Mouse (Mus musculus): ENCODE measurements around the gene Zfp36.
A peak's percentile ranks its signal among the peaks of the same experiment; 100 is the strongest.
"Not testable (repeated sequence)": the region's sequence is repeated elsewhere in the genome, so short reads cannot be mapped to it uniquely, and the experiment has no call there.

Gene Zfp36

DNA sequence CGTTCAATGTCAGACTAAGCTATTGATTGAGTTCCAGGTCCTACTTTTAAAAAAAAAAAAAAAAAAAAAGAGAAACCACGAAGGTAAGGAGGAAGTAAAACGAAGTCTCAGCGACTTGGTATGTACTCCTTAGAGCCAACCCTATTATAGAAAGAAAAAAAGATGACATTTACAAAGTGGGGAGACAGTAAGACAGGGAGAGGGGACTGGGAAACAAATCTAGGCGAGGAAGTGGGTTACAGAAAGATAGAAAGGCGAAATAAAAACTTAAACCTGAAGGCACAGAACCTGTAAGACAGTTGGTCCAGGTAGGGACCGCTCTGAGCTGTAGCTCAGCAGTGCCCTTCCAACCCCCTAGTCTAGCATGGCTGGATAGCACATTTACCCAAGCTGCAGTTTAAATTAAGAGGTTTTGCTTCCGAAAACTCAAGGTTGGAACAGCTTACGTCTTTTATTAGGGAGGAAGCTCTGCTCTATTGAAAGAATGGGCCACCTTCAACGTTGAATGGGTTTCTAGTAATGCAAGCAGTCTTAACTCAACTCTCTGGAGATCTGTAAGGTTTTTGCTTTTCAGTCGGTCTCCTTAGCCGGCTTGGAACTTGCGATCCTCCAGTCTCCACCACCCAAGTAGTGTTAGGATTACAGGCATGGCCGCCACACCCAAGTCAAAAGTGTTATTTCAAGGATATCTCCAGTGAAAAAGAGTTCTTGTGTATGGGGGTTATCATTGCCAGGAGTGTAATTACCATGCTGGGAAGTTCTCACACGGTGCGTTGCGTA lies at the start of gene Zfp36:
Zfp36 (minus strand) TSS at position 17 of the 780 bp plus-strand sequence.
- no peak for DNase-seq (ENCODE audit: low spot score in 2 of 2)

DNA sequence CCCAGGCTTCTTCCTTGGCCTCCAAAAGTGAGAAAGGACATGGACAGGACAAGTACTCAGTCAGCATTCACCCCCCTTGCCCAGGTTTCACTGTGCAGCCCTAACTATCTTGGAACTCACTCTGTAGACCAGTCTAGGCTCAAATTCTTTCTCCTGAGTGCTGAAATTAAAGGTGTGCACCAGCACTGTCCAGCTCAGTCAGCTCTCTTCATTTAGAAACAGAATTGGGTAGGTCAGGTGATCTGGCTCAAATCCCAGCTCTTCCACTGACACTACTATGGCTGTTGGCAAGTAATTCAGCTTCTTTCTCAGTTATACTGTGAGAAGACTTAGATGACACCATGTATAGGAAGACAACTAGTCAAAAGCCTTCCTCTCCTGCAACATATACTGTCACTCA lies 47.7 kb upstream of the Zfp36 start:
- DNase-seq (ENCODE audit: low spot score in 2 of 2) = no peak

DNA sequence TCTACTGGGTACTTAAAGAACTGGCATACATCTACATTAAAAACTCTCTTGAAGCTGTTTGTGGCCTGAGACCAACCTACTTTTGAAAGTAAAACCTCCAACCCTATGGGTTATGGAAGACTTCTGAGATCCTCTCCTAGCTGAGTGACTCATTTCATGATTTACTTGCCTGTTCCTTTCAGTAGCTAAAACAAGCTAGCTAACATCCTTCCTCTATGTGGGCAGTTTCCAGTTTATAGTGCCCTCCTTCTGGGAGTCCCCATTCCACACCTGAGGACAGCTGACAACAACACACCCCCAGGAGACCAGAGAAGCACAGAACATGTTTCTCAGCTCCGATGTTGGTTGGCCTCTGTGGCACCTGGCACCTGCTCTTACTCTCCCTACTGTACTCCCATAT lies 43.0 kb upstream of the Zfp36 start:
- DNase-seq (ENCODE audit: low spot score in 2 of 2) = no peak

DNA sequence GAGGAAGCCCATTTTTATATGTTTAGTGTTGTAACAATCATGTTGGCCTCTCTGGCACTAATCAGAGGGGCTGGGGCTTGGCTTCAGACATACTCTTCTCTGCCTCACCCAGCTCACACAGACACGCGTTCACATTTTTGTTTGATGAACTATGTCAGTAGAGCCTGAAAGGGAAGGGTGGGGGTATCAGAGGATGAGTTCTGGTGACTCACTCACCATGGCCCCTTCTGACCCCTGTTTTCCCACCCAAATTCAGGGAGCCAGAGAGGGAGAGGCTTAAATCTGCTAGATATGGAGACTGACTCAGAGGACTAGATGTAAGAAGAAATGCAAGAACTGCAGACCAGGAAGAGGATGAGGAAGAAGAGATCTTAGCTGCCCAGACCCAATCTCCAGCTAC lies 39.4 kb upstream of the Zfp36 start:
- DNase-seq (ENCODE audit: low spot score in 2 of 2) = no peak

DNA sequence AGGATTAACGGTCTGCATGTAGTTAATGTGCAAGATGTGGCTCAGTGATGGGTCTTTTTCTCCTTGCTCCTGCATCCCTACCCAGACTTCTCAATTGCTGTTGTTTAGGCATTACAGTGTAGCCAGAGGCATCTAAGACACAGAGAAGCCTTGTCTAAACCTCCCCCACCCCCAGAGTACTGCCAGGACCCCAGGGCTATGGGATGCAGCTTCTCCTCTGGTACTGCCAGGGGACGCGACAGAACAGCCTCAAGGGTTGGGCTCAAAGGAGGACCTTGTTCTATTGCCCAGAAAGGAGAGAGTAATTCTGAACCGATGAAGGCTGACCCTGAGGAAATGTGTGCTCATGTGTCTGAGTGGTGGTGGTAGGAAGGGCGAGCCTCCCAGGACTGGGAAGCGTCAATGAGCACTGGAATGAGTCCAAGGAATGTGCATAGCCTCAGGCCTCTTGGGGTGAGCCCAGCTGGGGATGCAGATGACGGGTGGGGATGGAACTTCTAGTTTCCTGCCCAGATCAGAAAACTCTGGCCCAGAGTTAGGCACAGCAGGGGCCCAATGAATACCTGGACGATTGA lies 38.1 kb upstream of the Zfp36 start:
- peak in 1 of 2 experiments; percentile 26 for DNase-seq (ENCODE audit: low spot score in 2 of 2)

DNA sequence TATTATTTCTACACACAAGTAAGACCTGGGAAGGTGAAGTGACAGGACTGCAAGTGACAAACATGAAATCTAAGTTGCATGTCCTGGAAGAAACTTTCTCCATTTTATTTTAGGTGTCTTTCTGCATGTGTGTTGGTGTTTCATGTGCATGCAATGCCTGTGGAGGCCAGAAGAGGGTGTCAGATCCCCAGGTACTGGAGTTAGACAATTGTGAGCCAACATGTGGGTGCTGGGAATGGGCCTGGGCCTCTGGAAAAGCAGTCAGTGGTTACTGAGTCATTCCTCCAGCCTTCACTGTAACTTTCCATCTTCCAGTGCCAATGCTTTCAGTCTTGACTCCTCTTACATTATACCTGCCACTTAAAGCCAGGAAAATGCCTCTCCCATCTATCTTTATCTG lies 37.3 kb upstream of the Zfp36 start:
- DNase-seq (ENCODE audit: low spot score in 2 of 2) = no peak

DNA sequence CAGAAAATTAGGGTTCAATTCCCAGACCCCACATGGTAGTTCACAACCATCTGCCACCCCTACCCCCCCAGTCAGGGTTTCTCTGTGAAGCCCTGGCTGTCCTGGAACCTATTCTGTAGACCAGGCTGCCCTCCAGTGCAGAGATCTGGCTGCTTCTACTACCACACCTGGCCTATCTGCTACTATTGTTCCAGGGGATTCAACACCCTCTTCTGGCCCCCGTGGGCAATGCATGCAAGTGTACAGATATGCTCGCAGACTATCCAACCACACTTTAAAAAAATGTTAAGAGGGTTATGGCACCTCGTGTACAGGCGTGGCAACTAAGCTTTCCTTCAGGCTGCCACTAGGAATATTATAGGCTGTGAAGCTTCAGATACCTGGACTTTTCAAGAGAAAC lies 32.8 kb upstream of the Zfp36 start:
- DNase-seq (ENCODE audit: low spot score in 2 of 2) = no peak

DNA sequence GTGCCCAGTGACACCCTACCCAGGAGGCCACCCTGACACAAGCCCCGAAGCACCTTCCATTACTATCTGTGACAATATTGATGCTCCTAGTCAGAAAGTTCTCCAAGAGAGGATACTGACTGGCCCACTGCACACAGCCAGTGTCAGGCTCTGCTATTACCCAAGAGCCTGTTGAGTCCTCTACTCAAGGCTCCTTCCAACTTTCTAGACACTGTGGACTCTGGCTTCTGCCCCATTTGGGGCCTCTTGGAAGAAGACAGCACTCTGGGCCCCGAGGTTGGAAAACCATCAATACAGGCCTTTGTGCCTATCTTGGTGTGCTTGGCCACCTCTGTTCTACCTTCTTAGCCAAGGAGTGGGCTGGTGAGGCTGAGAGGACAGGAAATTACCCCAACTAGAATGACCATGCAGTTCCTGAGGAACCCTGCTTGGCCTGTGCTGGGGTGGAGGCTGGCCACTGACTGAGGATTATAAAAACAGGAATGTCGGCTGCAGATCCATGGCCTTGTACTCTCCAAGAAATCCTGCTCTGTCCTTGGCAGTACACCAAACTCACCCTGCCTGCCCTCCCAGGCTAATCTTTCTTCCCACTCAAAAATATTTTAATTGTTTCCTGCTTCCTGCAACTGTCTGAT lies 30.9 kb upstream of the Zfp36 start:
- DNase-seq (ENCODE audit: low spot score in 2 of 2) = no peak

DNA sequence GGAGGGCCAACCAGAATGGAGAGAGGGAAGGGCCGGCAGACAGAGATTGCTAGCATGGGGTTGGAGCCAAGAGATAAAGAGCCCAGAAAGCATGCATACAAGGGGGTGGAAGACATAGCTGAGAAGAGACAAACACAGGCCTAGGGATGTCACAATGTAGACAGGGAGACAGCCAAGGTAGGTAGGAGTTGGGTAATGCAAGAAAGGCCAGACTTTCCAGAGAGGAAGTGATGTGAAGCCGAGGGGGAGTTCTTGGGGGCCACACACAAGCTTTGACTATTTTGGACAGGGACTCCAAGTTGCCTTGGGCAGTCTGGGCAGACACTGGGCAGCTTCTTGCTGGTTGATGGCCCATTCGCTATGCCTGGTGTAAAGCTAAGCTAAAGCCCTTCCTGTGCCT lies 21.9 kb upstream of the Zfp36 start:
- DNase-seq (ENCODE audit: low spot score in 2 of 2) = no peak

DNA sequence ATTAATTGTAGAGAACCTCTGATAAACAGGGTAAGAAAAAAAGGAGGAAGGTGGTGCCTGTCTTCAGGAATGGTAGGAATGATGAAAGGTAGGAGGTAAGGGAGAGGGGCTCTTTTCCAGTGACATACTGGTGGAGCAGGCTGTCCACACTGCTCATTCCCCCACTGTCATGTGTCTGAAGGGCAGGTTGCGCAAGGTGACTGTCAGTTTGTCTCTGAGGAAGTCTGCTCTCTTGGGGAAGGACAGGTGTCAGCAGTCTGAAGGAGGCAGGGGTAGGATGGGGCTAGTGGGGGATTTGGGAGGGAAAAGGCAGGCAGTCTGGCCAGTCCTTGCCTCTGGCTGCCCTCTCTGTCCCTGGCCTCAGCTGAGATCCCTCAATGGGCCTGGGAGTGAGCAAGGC lies 21.0 kb upstream of the Zfp36 start:
- no peak for DNase-seq (ENCODE audit: low spot score in 2 of 2)

DNA sequence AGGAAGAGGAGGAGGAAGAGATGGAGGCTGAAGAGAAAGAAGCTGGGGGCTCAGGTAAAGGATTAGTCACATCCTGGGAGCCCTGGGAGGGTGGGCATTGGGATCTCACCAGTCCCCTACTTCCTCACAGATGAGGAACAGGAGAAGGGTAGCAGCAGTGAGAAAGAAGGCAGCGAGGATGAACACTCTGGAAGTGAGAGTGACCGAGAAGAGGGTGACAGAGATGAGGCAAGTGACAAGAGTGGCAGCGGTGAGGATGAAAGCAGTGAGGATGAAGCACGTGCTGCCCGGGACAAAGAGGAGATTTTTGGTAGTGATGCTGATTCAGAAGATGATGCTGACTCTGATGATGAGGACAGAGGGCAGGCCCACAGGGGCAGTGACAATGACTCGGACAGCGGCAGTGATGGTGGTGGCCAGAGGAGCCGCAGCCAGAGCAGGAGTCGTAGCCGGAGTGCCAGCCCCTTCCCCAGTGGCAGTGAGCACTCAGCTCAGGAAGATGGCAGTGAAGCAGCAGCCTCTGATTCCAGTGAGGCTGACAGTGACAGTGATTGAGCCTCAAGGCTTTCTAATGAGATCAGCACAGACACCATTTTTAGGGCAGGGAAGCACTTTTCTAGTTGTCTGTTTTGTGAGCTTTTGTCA lies 18.8 kb upstream of the Zfp36 start:
- no peak for DNase-seq (ENCODE audit: low spot score in 2 of 2)

DNA sequence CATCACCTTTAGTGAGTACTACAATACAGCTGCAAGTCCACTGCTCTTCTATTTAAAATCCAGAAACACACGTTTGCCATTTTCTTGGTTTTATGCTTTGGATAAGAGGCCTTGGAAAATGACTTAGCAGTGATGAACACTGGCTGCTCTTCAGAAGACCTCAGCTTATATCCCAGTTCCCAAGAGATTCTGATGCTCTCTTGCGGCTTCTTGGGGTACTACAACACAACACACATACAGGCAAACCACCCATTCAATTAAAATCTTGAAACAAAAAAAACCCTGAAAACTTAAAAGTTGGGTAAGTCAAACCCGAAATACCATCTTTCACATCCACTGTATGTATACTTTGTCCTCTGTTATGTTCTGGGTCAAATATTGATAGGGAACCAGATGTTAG lies 17.9 kb upstream of the Zfp36 start:
- peak in 1 of 2 experiments; percentile 18 for DNase-seq (ENCODE audit: low spot score in 2 of 2)

DNA sequence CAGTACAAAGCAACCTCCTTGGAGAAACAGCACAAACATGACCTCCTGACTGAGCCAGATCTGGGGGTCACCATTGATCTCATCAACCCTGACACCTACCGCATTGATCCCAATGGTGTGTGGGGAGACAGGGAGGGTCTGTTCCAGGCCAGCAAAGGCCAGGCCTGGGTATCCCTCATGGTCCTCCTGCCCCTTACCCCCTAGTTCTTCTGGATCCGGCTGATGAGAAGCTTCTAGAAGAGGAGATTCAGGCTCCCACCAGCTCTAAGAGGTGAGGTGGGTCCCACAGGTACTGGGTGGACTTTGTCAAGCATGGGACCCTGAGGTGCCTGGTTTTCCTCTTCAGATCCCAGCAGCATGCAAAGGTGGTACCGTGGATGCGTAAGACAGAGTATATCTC lies 15.4 kb upstream of the Zfp36 start:
- no peak for DNase-seq (ENCODE audit: low spot score in 2 of 2)

DNA sequence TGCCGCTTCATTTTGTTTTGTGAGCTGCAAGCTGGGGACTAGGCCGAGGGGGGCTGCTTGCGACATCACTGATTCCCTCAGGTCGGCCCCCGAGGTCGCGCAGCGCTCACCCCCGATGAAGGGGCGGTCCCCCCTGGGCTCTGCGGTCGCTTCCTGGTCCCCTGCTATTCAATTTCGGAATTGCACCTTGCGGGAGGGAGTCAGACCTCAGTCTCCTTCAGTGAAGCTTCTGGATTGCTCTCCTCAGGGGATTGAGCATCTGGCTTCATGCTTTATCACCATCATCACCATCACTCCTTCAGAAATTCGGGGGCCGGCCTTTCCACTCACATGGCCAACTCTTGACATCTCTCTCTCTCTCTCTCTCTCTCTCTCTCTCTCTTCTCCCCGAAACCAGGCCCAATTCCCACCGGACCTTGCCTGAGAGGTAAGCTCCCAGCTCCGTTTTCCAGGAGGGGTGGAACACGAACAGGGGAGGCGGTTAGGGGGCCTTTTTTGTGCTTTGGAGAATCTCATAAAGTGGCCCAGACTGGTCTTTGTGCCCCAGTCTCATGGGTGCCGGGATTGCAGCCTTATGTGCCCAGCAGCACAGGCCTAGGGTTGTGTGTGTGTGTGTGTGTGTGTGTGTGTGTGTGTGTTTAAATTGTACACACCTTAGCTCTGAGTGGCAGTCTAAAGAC lies 13.4 kb upstream of the Zfp36 start:
- no peak for DNase-seq (ENCODE audit: low spot score in 2 of 2)

DNA sequence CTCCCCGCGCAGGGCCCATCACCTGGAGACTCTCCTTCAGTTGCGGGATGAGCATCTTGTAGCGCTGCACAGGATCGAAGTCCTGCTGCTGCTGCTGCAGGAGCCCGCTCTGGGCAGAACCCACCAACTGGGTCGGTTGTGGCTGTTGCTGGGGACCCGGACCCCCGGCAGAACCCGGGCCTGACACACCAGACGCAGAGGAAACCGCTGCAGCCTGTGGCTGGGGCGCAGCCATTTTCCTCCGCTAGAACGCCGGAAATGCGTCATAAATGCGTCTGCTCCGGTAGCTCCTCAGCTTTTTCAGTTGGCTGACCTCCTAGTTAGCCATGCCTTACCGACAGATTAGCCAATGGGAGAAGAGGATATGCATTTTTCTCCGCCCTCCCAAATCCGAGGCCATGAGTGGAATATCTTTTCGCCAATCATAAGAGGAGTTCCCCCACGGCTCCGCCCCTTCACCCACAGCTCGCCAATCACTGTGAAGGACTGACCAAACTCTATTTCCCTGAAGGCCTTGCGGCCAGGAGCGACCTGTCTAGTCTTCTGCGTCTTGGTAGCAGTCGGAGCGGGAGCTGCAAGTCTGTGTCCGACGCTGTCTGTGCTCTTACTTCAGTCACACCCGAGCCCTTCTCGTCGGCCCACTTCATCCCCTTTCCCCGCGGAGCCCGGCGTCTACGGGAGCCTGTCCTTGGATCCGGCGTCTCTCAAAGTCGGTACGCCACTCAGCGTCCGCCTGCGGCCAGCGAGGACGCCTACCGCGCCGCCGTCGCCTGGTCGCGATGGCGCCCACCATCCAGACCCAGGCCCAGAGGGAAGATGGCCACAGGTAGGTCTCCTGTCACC lies 12.6 kb upstream of the Zfp36 start, which contains the start of the genes Med29 and Paf1:
Med29 (minus strand) TSS at position 280 of the 843 bp plus-strand sequence.
Paf1 (plus strand) TSS at position 523 of the 843 bp plus-strand sequence.
- peak; percentile 97 to 99 for DNase-seq (ENCODE audit: low spot score in 2 of 2)

DNA sequence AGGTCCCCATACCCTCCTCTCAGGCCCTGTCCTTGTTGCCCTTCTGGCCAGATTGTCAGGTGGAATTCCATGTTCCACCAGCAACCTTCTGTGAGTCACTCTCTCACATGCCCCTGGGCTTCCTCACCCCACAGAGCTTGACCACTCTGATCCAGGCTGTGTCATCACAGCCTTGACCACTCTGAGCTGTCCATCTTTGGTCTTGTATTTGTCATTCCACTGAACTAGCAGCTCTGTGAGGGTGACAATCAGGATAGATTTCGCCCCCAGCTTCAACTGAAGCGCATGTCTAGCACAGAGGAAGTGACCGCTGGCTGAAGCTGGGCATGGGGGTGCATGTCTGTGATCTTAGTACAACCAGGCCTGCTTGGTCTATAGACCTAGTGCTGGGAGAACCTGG lies 10.3 kb upstream of the Zfp36 start:
- no peak for DNase-seq (ENCODE audit: low spot score in 2 of 2)

DNA sequence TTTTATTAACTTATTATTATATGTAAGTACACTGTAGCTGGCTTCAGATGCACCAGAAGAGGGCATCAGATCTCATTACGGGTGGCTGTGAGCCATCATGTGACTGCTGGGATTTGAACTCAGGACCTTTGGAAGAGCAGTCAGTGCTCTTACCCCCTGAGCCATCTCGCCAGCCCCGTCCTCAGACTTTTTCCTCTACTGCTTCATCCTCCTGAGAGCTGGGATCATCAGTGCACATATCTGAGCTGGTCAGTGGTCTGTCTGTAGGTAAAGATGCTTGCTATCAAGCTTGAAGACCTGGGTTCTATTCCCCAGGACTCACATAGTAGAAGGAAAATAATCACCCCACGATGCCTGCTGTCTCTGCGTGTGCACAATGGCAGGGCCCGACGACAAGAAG lies 7.3 kb upstream of the Zfp36 start:
- not testable (repeated sequence) for DNase-seq (ENCODE audit: low spot score in 2 of 2)

DNA sequence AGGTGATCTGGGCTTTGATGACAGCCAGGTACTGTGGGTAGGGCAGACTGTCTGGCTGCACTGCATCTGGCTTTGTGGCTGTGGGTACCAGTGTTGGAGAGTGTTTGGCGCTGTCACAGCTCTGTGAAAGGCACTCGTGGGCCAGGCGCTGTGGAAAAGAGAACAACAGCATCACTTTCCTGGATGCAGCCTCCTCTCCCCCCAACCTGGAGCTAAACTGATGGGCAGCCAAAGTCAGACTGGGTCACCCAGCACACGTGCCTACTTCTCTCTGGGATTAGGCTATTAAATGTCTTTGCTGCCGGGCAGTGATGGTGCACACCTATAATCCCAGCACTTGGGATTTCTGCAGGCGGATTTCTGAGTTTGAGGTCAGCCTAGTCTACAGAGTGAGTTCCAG lies 6.8 kb upstream of the Zfp36 start:
- not testable (repeated sequence) for DNase-seq (ENCODE audit: low spot score in 2 of 2)

DNA sequence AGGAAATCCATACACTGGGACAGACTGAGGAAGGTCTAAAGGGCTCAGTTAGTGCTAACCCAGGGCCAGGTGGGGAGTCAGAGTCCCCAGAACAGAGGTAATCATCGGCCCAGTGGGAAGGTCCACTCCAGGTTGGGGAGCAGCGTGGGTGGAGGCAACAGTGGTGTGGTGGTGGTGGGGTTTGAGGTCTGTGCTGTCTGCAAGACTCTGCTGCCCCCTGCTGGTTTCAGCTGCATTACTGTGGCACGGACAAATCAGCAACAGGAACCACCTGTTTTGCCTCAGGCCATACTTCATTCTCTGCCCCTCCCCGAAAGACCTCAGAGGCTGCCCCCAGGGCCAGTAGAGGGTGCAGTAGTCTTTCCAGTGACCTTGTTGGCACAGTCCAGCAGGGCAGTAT lies 6.4 kb upstream of the Zfp36 start:
- peak; percentile 90 for DNase-seq (ENCODE audit: low spot score in 2 of 2)

DNA sequence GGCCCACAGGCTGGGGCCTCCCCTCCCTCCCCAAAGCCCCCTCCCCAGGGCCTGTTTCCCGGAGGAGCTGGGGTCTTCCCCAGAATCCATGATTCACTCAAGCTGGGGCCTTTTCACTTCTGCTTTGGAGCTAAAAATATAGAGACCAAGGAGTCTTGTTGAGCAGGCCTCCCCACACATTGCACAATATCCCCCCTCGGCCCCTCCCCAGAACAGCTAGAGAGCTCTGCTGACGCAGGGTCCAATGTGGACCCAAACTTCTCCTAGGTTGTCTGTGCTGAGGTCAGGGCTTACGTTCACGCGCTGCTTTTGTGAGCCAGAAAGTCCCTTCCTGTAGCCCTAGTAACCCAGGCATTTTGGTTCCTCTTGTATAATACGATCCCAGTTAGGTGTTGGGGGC lies 6.0 kb upstream of the Zfp36 start:
- peak; percentile 59 to 70 for DNase-seq (ENCODE audit: low spot score in 2 of 2)

DNA sequence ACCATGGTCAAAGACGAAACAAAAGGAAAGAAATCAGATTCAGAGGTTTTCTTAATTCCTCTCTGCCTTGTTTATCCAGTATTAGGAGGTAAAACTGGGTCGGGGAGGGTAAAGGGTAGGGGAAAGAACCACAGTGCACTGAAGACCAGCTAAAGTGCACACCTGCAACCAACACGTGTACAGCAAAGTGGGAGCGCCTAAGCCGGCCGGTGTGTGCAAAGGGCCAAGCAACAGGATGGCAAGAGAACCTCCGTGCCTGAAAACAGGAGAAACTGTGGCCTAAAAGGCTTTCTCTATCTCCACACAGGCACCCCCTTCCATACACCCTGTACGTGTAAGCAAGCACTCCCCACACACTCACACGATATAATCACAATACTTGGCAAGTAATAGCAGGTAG lies 5.1 kb upstream of the Zfp36 start:
- no peak for DNase-seq (ENCODE audit: low spot score in 2 of 2)
